Mouse (Mus musculus): ENCODE results near the gene Cyb5r1. TPM values are rescaled to one million over a fixed set of nuclear protein-coding genes. Genes with fewer than 3 reads are reported as not detected.

Cyb5r1 gene
- polyA plus RNA-seq, 1 experiment from 2014 or later = 31.5 TPM

GRCm38 (mm10) chr1:134399735-134400134 lies 5.6 kb upstream of the Cyb5r1 start:
- no peaks in the 10 kb centered on the region for H3K4me1 ChIP-seq (ENCODE audit: control insufficient read depth, insufficient read depth, low read length)
- no peak overlapping the region for H3K9ac ChIP-seq (ENCODE audit: low read depth, low read length)
- H3K27ac ChIP-seq (replicated peaks; ENCODE audit: low read depth, low read length) = no peak overlapping the region
- no peaks in the 10 kb centered on the region for H3K27me3 ChIP-seq (replicated peaks; ENCODE audit: control insufficient read depth, insufficient read depth, low read length)
- no peak overlapping the region for H3K4me2 ChIP-seq (ENCODE audit: low read depth, low read length)
- no peak overlapping the region for H3K4me3 ChIP-seq (ENCODE audit: low read depth, low read length)
- no peaks in the 10 kb centered on the region for H3K36me3 ChIP-seq (ENCODE audit: control insufficient read depth, insufficient read depth, low read length)
- H3K9me3 ChIP-seq (ENCODE audit: control insufficient read depth, low read length) = 0 out of 2 replicates have a peak, but pooled peaks cover 4% of the 10 kb centered on the region
- DNase-seq (ENCODE audit: low spot score) (no peak), ATAC-seq (ENCODE audit: low read depth) (no peak)
- 55% methylated on average over 5 of the region's 5 CpGs for WGBS

GRCm38 (mm10) chr1:134406414-134406771 lies 1.0 kb downstream of the Cyb5r1 start:
- DNase-seq (ENCODE audit: low spot score) (no peak), ATAC-seq (ENCODE audit: low read depth) (0 out of 2 replicates have a peak, but pooled peaks have one; percentile 3)
- H3K27ac ChIP-seq (replicated peaks; ENCODE audit: low read depth, low read length) = peak overlapping the region; percentile 72
- peak overlapping the region; percentile 91 for H3K4me2 ChIP-seq (ENCODE audit: low read depth, low read length)
- peak overlapping the region; percentile 81 for H3K4me3 ChIP-seq (ENCODE audit: low read depth, low read length)
- peaks cover 35% of the 10 kb centered on the region for H3K36me3 ChIP-seq (ENCODE audit: control insufficient read depth, insufficient read depth, low read length)
- H3K27me3 ChIP-seq (replicated peaks; ENCODE audit: control insufficient read depth, insufficient read depth, low read length) = no peaks in the 10 kb centered on the region
- 27% methylated on average over 8 of the region's 8 CpGs for WGBS
- H3K9me3 ChIP-seq (ENCODE audit: control insufficient read depth, low read length) = no peaks in the 10 kb centered on the region
- peak overlapping the region; percentile 78 for H3K9ac ChIP-seq (ENCODE audit: low read depth, low read length)
- peaks cover 8% of the 10 kb centered on the region; the same call in 1 of the 2 replicates for H3K4me1 ChIP-seq (ENCODE audit: control insufficient read depth, insufficient read depth, low read length)

- Histone ChIP-seq H3K36me3 (ENCODE audit: control insufficient read depth, insufficient read depth, low read length) (peaks cover 43% of the 10 kb centered on the region), H3K27me3 (replicated peaks; ENCODE audit: control insufficient read depth, insufficient read depth, low read length) (no peaks in the 10 kb centered on the region), H3K27ac (replicated peaks; ENCODE audit: low read depth, low read length) (0 out of 2 replicates have a peak overlapping the region, but pooled peaks have one; percentile 0), H3K4me1 (ENCODE audit: control insufficient read depth, insufficient read depth, low read length) (peaks cover 8% of the 10 kb centered on the region; the same call in 1 of the 2 replicates), H3K4me3 (ENCODE audit: low read depth, low read length) (no peak overlapping the region), H3K4me2 (ENCODE audit: low read depth, low read length) (no peak overlapping the region), H3K9ac (ENCODE audit: low read depth, low read length) (peak overlapping the region; percentile 14; the same call in 1 of the 2 replicates), H3K9me3 (ENCODE audit: control insufficient read depth, low read length) (no peaks in the 10 kb centered on the region)
- ATAC-seq (ENCODE audit: low read depth) (no peak), DNase-seq (ENCODE audit: low spot score) (peak; percentile 61)
- 58% methylated on average over 8 of the region's 8 CpGs for WGBS
Measured at GRCm38 (mm10) chr1:134408080-134408479, 2.7 kb downstream of the Cyb5r1 start.

GRCm38 (mm10) chr1:134411706-134412629 lies 6.6 kb downstream of the Cyb5r1 start:
- no peaks in the 10 kb centered on the region for H3K9me3 ChIP-seq (ENCODE audit: control insufficient read depth, low read length)
- peak; percentile 67 for DNase-seq (ENCODE audit: low spot score)
- WGBS = 86% methylated on average over 9 of the region's 9 CpGs
- no peak for ATAC-seq (ENCODE audit: low read depth)
- H3K27ac ChIP-seq (replicated peaks; ENCODE audit: low read depth, low read length) = no peak overlapping the region; the same call in 1 of the 2 replicates
- H3K4me2 ChIP-seq (ENCODE audit: low read depth, low read length) = no peak overlapping the region
- H3K27me3 ChIP-seq (replicated peaks; ENCODE audit: control insufficient read depth, insufficient read depth, low read length) = no peaks in the 10 kb centered on the region
- H3K4me1 ChIP-seq (ENCODE audit: control insufficient read depth, insufficient read depth, low read length) = peaks cover 18% of the 10 kb centered on the region
- H3K36me3 ChIP-seq (ENCODE audit: control insufficient read depth, insufficient read depth, low read length) = peaks cover 43% of the 10 kb centered on the region
- no peak overlapping the region for H3K4me3 ChIP-seq (ENCODE audit: low read depth, low read length)
- no peak overlapping the region for H3K9ac ChIP-seq (ENCODE audit: low read depth, low read length)

- DNase-seq (ENCODE audit: low spot score) (no peak), ATAC-seq (ENCODE audit: low read depth) (no peak)
- H3K4me1 ChIP-seq (ENCODE audit: control insufficient read depth, insufficient read depth, low read length) = peaks cover 32% of the 10 kb centered on the region
- peak overlapping the region; percentile 73; the same call in 1 of the 2 replicates for H3K4me2 ChIP-seq (ENCODE audit: low read depth, low read length)
- H3K4me3 ChIP-seq (ENCODE audit: low read depth, low read length) = peak overlapping the region; percentile 80; the same call in 1 of the 2 replicates
- no peaks in the 10 kb centered on the region for H3K9me3 ChIP-seq (ENCODE audit: control insufficient read depth, low read length)
- H3K36me3 ChIP-seq (ENCODE audit: control insufficient read depth, insufficient read depth, low read length) = peaks cover 31% of the 10 kb centered on the region
- 38% methylated on average over 2 of the region's 2 CpGs for WGBS
- H3K27ac ChIP-seq (replicated peaks; ENCODE audit: low read depth, low read length) = peak overlapping the region; percentile 95; the same call in 1 of the 2 replicates
- H3K9ac ChIP-seq (ENCODE audit: low read depth, low read length) = no peak overlapping the region
- no peaks in the 10 kb centered on the region for H3K27me3 ChIP-seq (replicated peaks; ENCODE audit: control insufficient read depth, insufficient read depth, low read length)
Measured at GRCm38 (mm10) chr1:134414038-134414437, 8.7 kb downstream of the Cyb5r1 start.

- peak; percentile 39 for ATAC-seq (ENCODE audit: low read depth)
- no peak for DNase-seq (ENCODE audit: low spot score)
- peak overlapping the region; percentile 73 for H3K4me2 ChIP-seq (ENCODE audit: low read depth, low read length)
- H3K4me3 ChIP-seq (ENCODE audit: low read depth, low read length) = peak overlapping the region; percentile 80
- H3K9ac ChIP-seq (ENCODE audit: low read depth, low read length) = peak overlapping the region; percentile 95
- peak overlapping the region; percentile 95 for H3K27ac ChIP-seq (replicated peaks; ENCODE audit: low read depth, low read length)
- no peaks in the 10 kb centered on the region for H3K27me3 ChIP-seq (replicated peaks; ENCODE audit: control insufficient read depth, insufficient read depth, low read length)
- peaks cover 25% of the 10 kb centered on the region for H3K36me3 ChIP-seq (ENCODE audit: control insufficient read depth, insufficient read depth, low read length)
- H3K9me3 ChIP-seq (ENCODE audit: control insufficient read depth, low read length) = no peaks in the 10 kb centered on the region
- WGBS = 8% methylated on average over 11 of the region's 11 CpGs
- H3K4me1 ChIP-seq (ENCODE audit: control insufficient read depth, insufficient read depth, low read length) = peaks cover 38% of the 10 kb centered on the region
Measured at GRCm38 (mm10) chr1:134414501-134415167, 9.3 kb downstream of the Cyb5r1 start.

- under 1% methylated on average over 25 of the region's 77 CpGs for WGBS
- peak within 1 kb of the TSS; percentile 95 for H3K9ac ChIP-seq (ENCODE audit: low read depth, low read length)
- ATAC-seq (ENCODE audit: low read depth) (peak; percentile 99), DNase-seq (ENCODE audit: low spot score) (peak; percentile 99)
- H3K4me1 ChIP-seq (ENCODE audit: control insufficient read depth, insufficient read depth, low read length) = peaks cover 42% of the 10 kb centered on the region
- peaks cover 19% of the 10 kb centered on the region for H3K36me3 ChIP-seq (ENCODE audit: control insufficient read depth, insufficient read depth, low read length)
- peak within 1 kb of the TSS; percentile 73 for H3K4me2 ChIP-seq (ENCODE audit: low read depth, low read length)
- H3K27me3 ChIP-seq (replicated peaks; ENCODE audit: control insufficient read depth, insufficient read depth, low read length) = no peaks in the 10 kb centered on the region
- H3K9me3 ChIP-seq (ENCODE audit: control insufficient read depth, low read length) = no peaks in the 10 kb centered on the region
- H3K27ac ChIP-seq (replicated peaks; ENCODE audit: low read depth, low read length) = peak within 1 kb of the TSS; percentile 95
- H3K4me3 ChIP-seq (ENCODE audit: low read depth, low read length) = peak within 1 kb of the TSS; percentile 80
Measured at GRCm38 (mm10) chr1:134415168-134415831, 9.9 kb downstream of the Cyb5r1 start, which contains the start of gene Adipor1. Gene Adipor1 (plus strand): TSS chr1:134415378.

- 0 out of 2 replicates have a peak overlapping the region, but pooled peaks have one; percentile 10 for H3K4me2 ChIP-seq (ENCODE audit: low read depth, low read length)
- no peak overlapping the region for H3K4me3 ChIP-seq (ENCODE audit: low read depth, low read length)
- peaks cover 42% of the 10 kb centered on the region for H3K4me1 ChIP-seq (ENCODE audit: control insufficient read depth, insufficient read depth, low read length)
- no peak for ATAC-seq (ENCODE audit: low read depth)
- H3K27ac ChIP-seq (replicated peaks; ENCODE audit: low read depth, low read length) = 0 out of 2 replicates have a peak overlapping the region, but pooled peaks have one; percentile 44
- no peak overlapping the region for H3K9ac ChIP-seq (ENCODE audit: low read depth, low read length)
- DNase-seq (ENCODE audit: low spot score) = no peak
- H3K9me3 ChIP-seq (ENCODE audit: control insufficient read depth, low read length) = no peaks in the 10 kb centered on the region
- no peaks in the 10 kb centered on the region for H3K27me3 ChIP-seq (replicated peaks; ENCODE audit: control insufficient read depth, insufficient read depth, low read length)
- peaks cover 8% of the 10 kb centered on the region for H3K36me3 ChIP-seq (ENCODE audit: control insufficient read depth, insufficient read depth, low read length)
- WGBS = 79% methylated on average over 2 of the region's 2 CpGs
Measured at GRCm38 (mm10) chr1:134418414-134418975, 13.1 kb downstream of the Cyb5r1 start.
